Mouse (Mus musculus) embryonic facial prominence, embryonic 14.5 days (tissue): Measurements from ENCODE around the gene Ttl. TPM values are rescaled to one million over a fixed set of nuclear protein-coding genes. Genes with fewer than 3 reads are reported as not detected.

ENCODE experiments used
- ATAC-seq: fragments of 200-750 bp; cut with Nextera tagmentation; 2 replicates; pipeline ENCODE4 v1.8.0; 2017; ENCODE audit warnings: low read depth, moderate number of reproducible peaks, moderate TSS enrichment
- DNase-seq: peaks from one replicate; pipeline ENCODE4 v3.0.0-alpha.2; 2015; ENCODE audit warnings: low spot score
- H3K27ac ChIP-seq: fragments of 300-500 bp; sonication (generic); replicated peaks from 2 replicates; pipeline ENCODE4 v1.5.1; 2014; ENCODE audit warnings: low read depth, mild to moderate bottlenecking, low read length, moderate library complexity
- H3K27me3 ChIP-seq: fragments of 300-500 bp; sonication (generic); replicated peaks from 2 replicates; pipeline ENCODE4 v1.6.1; 2014; ENCODE audit warnings: low read length; ENCODE audit not compliant: control insufficient read depth, insufficient read depth
- H3K36me3 ChIP-seq: fragments of 300-500 bp; sonication (generic); 2 replicates; pipeline ENCODE4 v1.6.1; 2014; ENCODE audit warnings: low read length, mixed read lengths; ENCODE audit not compliant: control insufficient read depth, insufficient read depth
- H3K4me1 ChIP-seq: fragments of 300-500 bp; sonication (generic); 2 replicates; pipeline ENCODE4 v1.6.1; 2014; ENCODE audit warnings: antibody characterized with exemption, low read length; ENCODE audit not compliant: control insufficient read depth, insufficient read depth
- H3K4me2 ChIP-seq: fragments of 300-500 bp; sonication (generic); 2 replicates; pipeline ENCODE4 v1.6.1; 2014; ENCODE audit warnings: low read depth, mild to moderate bottlenecking, low read length, moderate library complexity, mixed read lengths
- H3K4me3 ChIP-seq: fragments of 300-500 bp; sonication (generic); 2 replicates; pipeline ENCODE4 v1.5.1; 2014; ENCODE audit warnings: low read depth, mild to moderate bottlenecking, low read length
- H3K9ac ChIP-seq: fragments of 300-500 bp; sonication (generic); 2 replicates; pipeline ENCODE4 v1.6.1; 2014; ENCODE audit warnings: low read depth, mild to moderate bottlenecking, low read length, moderate library complexity, mixed read lengths
- H3K9me3 ChIP-seq: fragments of 300-500 bp; sonication (generic); 2 replicates; pipeline ENCODE4 v1.6.1; 2016; ENCODE audit warnings: low read length; ENCODE audit not compliant: control insufficient read depth
- WGBS: fragments of 180-500 bp; shearing (Covaris S2); extraction: QIAGEN DNeasy Blood & Tissue Kit; methylation state at CpG from one replicate; pipeline ENCODE4 v1.1.7; 2014; 5-methylcytosine and 5-hydroxymethylcytosine counted together
- polyA plus RNA-seq: library from polyadenylated mRNA; unstranded; fragments of >200 nt; fragmentation: Nextera tagmentation; extraction: Ambion mirVana; gene quantifications from 2 replicates; pipeline ENCODE4 v1.2.1, GENCODE M21; 2014

Gene Ttl
- polyA plus RNA-seq, 1 experiment from 2014 or later = 18.4 TPM

DNA sequence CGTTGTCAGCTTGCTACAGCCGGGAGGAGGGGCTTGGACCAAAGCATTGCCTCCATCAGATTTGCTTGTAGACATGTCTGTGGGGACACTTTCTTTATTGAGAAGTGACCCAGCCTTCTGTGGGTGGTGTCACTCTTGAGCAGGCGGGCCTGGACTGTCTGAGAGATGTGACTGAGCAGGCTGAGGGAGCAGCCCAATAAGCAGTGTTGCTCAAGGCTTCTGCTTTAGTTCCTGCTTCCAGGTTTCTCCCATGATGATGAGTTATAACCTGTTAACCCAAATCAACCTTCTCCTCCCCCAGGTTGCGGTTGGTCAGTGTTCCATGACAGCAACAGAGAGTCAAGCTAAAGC is 18.9 kb upstream of the Ttl start:
- no peak for ATAC-seq

DNA sequence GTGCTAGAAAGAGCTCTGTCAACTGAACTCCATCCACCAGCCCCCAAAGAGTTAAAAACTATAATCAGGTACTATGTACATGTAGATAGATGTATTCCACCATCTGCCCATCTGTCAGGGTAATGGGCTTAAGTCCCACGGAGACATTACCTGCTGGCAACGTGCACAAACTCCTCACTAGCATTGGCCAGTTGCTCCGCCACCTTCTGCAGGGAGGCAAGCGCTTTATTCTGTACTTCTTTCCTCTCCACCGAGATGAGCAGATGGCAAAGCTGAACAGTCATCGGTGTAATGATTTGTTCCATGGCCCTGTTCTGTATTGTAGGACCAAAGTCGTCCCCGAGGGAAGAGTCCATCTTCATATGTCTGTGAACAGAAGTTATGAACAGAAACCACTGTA is 17.9 kb upstream of the Ttl start, which contains the start of gene Vinac1:
Gene Vinac1 (minus strand): TSS at position 362 of the 400 bp plus-strand sequence.
- no peak within 1 kb of the TSS for H3K9ac ChIP-seq
- H3K4me1 ChIP-seq = no peaks in the 10 kb centered on the region
- no peaks in the 10 kb centered on the region for H3K27me3 ChIP-seq
- no peak within 1 kb of the TSS for H3K27ac ChIP-seq
- DNase-seq (no peak), ATAC-seq (no peak)
- WGBS = 81% methylated on average over 8 of the region's 8 CpGs
- no peak within 1 kb of the TSS for H3K4me3 ChIP-seq
- H3K4me2 ChIP-seq = no peak within 1 kb of the TSS
- H3K36me3 ChIP-seq = no peaks in the 10 kb centered on the region
- H3K9me3 ChIP-seq = no peaks in the 10 kb centered on the region

More for the DNA sequence above, 18.9 kb upstream of the Ttl start:
- Histone ChIP-seq H3K9me3 (no peaks in the 10 kb centered on the region), H3K27me3 (no peaks in the 10 kb centered on the region), H3K4me1 (no peaks in the 10 kb centered on the region), H3K4me3 (no peak overlapping the region), H3K9ac (no peak overlapping the region), H3K36me3 (no peaks in the 10 kb centered on the region), H3K4me2 (no peak overlapping the region), H3K27ac (no peak overlapping the region)
- 84% methylated on average over 4 of the region's 4 CpGs for WGBS
- no peak for DNase-seq

DNA sequence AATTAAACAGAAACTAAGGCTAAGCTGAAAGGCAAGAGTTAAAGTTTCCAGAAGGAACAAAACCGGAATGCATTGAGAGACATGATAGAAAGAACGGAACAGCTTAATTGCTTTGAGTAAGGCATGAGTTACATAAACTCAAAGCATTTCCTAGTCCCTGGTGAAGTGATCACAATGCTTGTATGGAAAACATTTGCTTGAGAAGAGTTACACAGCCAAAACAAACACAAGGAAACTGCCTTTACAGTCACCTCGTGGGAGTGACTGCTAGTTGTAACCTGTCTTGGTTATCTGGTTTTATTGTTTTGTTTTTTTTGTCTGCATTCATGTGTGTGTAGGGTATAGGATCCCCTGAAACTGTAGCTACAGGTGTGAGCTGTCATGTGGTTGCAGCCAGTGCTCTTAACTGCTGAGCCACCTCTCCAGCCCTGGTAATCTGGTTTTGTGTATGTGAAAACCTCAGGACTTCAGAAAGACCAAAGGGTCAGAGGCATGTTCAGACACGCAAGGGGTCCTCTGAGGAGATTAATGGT is 13.2 kb upstream of the Ttl start:
- no peak overlapping the region for H3K9ac ChIP-seq
- no peaks in the 10 kb centered on the region for H3K4me1 ChIP-seq
- no peaks in the 10 kb centered on the region for H3K27me3 ChIP-seq
- peak; percentile 23 for DNase-seq
- no peak for ATAC-seq
- 41% methylated on average over 4 of the region's 4 CpGs for WGBS
- 0 out of 2 replicates have a peak, but pooled peaks cover 6% of the 10 kb centered on the region for H3K9me3 ChIP-seq
- no peaks in the 10 kb centered on the region for H3K36me3 ChIP-seq
- H3K27ac ChIP-seq = no peak overlapping the region
- no peak overlapping the region for H3K4me3 ChIP-seq
- no peak overlapping the region for H3K4me2 ChIP-seq

DNA sequence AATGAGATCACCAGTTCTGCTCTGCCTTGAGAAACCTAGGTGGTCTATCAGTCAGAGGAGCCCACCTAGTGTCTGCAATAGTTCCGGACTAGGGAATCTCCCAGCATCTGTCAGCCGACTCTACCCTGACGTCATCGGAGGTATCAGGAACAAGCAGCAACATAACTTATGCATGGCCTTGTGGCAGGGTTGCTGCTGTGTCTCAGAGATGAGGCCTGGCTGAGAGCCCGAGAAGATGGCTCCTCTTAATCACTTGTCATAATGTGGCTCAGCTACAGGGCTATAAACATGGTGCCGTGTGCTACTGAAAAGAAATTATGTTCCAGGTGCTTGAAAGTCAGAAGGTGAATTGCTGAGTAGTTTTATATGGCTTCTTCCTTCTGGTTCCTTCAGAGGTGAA is 10.0 kb upstream of the Ttl start:
- Histone ChIP-seq H3K4me1 (no peaks in the 10 kb centered on the region), H3K27ac (no peak overlapping the region), H3K36me3 (no peaks in the 10 kb centered on the region), H3K4me2 (no peak overlapping the region), H3K4me3 (no peak overlapping the region), H3K9me3 (peaks cover 14% of the 10 kb centered on the region; the same call in 1 of the 2 replicates), H3K9ac (no peak overlapping the region), H3K27me3 (no peaks in the 10 kb centered on the region)
- ATAC-seq = no peak
- WGBS = 86% methylated on average over 6 of the region's 6 CpGs
- DNase-seq = no peak

DNA sequence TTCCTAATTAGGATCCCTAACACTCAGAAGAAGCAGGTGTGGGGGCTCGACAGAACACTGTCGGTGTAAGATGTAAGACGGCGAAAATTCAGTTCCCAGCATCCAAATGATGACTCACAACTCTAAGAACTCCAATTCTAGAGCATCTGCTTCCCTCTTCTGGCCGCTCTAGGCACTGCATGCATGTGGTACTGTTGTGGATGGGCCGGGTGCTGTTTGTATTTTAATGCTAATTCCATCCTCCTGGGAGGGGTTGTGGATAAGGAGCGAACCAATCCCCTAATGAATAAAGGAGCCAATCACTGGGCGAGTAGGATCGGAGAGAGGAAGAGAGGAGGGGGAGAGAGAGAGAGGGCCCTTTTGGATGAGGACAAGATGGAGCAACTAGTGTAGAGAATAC is 9.1 kb upstream of the Ttl start:
- ATAC-seq (no peak), DNase-seq (no peak)
- Histone ChIP-seq H3K9me3 (peaks cover 14% of the 10 kb centered on the region; the same call in 1 of the 2 replicates), H3K27ac (no peak overlapping the region), H3K4me2 (no peak overlapping the region), H3K36me3 (no peaks in the 10 kb centered on the region), H3K4me1 (no peaks in the 10 kb centered on the region), H3K9ac (no peak overlapping the region), H3K27me3 (no peaks in the 10 kb centered on the region), H3K4me3 (no peak overlapping the region)
- WGBS = 43% methylated on average over 9 of the region's 9 CpGs

DNA sequence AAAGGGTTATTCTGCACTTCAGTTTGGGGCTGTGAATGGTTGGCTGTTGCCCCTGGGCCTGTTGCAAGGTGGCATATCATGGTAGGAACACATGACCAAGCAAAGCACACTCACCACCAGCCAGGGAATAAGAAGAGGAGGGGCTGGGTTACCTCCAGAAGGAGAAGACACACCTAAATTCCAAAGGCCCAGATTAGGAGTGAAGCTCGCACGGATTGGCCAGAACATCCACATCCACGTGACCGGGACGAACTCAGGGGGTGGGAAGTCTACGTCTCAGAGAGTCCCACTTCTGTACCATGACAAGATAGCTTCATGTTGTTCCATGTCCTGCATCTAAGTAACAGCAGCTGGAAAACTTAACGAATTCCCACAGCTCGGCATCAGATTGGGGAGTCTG is 8.5 kb upstream of the Ttl start:
- WGBS = 94% methylated on average over 8 of the region's 8 CpGs
- H3K9me3 ChIP-seq = peaks cover 14% of the 10 kb centered on the region; the same call in 1 of the 2 replicates
- no peak overlapping the region for H3K4me3 ChIP-seq
- H3K27ac ChIP-seq = no peak overlapping the region
- H3K4me2 ChIP-seq = no peak overlapping the region
- H3K4me1 ChIP-seq = no peaks in the 10 kb centered on the region
- H3K9ac ChIP-seq = no peak overlapping the region
- no peak for ATAC-seq
- no peaks in the 10 kb centered on the region for H3K36me3 ChIP-seq
- DNase-seq = no peak
- H3K27me3 ChIP-seq = no peaks in the 10 kb centered on the region

DNA sequence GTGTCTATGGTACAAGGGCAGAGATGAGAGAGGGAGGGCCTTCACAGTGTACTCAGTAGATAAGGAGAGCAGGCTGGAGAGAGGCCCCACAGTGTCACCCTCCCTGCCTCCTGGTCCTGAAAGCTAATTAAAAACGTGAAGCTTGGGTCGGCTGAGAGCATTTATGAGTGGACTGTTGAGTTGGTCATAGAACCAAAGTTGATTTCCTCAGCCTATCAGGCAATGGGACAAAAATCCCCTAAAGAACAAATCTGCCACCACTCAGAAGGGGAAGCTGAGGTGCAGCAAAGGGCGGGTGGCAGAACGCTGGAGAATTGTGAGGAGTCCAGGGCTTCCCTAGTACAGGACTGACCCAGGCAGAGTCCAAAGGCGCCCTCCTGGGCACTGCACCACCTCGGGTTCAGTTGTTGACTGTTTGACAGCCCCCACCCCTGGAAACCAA is 7.8 kb upstream of the Ttl start:
- Histone ChIP-seq H3K9ac (no peak overlapping the region), H3K4me2 (no peak overlapping the region), H3K9me3 (peaks cover 14% of the 10 kb centered on the region; the same call in 1 of the 2 replicates), H3K4me3 (no peak overlapping the region), H3K36me3 (no peaks in the 10 kb centered on the region), H3K4me1 (no peaks in the 10 kb centered on the region), H3K27me3 (no peaks in the 10 kb centered on the region), H3K27ac (no peak overlapping the region)
- ATAC-seq (no peak), DNase-seq (no peak)
- 88% methylated on average over 6 of the region's 6 CpGs for WGBS

DNA sequence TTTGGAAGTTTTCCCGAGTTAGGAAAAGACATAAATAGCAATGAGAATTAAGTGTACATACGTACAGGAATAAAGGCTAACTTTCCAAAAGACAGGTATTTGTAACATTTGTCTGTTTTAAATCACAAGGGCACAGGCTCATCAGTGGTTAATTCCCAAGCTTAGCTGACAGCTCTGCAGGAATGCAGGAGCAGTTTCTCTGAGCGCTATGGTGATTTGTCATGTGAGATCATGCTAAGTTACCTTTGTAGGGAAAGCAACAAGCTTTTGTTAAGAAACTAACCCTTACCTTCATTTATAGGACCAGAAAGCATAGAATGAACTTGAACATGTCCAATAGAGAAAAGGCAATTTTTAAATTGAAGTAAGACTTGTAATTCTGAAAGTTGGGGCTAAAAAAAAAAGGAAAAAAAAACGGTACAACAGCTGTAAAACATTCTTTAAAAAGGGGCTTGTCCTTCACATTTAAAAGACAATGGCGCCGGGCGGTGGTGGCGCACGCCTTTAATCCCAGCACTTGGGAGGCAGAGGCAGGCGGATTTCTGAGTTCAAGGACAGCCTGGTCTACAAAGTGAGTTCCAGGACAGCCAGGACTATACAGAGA is 4.2 kb upstream of the Ttl start:
- Histone ChIP-seq H3K36me3 (no peaks in the 10 kb centered on the region), H3K27me3 (no peaks in the 10 kb centered on the region), H3K4me1 (no peaks in the 10 kb centered on the region), H3K27ac (no peak overlapping the region), H3K9ac (no peak overlapping the region), H3K4me2 (no peak overlapping the region), H3K4me3 (no peak overlapping the region), H3K9me3 (peaks cover 9% of the 10 kb centered on the region; the same call in 1 of the 2 replicates)
- no peak for ATAC-seq
- 71% methylated on average over 10 of the region's 10 CpGs for WGBS
- no peak for DNase-seq

DNA sequence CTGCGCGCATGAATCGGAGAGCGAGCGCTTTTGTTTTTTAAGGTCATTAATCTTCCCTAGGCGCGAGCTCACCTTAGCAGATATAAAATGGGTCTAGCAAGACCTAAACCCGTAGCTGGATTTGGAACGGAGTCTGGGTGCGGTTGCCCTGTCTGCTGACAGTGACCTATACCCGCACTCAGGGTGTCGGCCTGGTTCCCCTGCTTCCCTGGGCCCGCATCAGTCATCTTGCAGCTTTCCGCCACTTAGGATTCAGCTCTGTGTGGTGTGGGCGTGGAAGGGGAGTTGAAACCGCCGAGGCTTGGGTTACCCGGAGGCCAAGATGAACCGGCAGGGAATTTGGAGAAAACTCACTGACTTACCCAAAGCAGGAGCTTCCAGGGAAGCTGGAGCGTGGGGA is 584 bp downstream of the Ttl start:
- Histone ChIP-seq H3K27me3 (no peaks in the 10 kb centered on the region), H3K4me2 (peak overlapping the region; percentile 56), H3K9ac (peak overlapping the region; percentile 72), H3K9me3 (no peaks in the 10 kb centered on the region), H3K27ac (peak overlapping the region; percentile 84), H3K4me3 (peak overlapping the region; percentile 89), H3K4me1 (peaks cover 9% of the 10 kb centered on the region; the same call in 1 of the 2 replicates), H3K36me3 (no peaks in the 10 kb centered on the region)
- DNase-seq = peak; percentile 89
- peak; percentile 80 for ATAC-seq
- 0% methylated on average over 15 of the region's 20 CpGs for WGBS
